ENCODE assay signal across 8 mouse cellular contexts in genomic region chr4:151411641-151412061, GRCm38 (mm10).
DNase-seq lines count a peak whose midpoint lies in the region; ATAC-seq and TF ChIP-seq lines count a peak whose summit lies in the region.

No protein-coding gene starts in this region.

- no peaks in the 10 kb centered on the region for H3K27me3 ChIP-seq in intestine, embryonic 16.5 days (replicated peaks; ENCODE audit: control insufficient read depth, insufficient read depth, low read length)
- H3K27me3 ChIP-seq in lung, postnatal 0 days (replicated peaks; ENCODE audit: insufficient read depth, low read length) = no peaks in the 10 kb centered on the region

- peak overlapping the region; percentile 30 for H3K4me2 ChIP-seq in intestine, embryonic 16.5 days (ENCODE audit: low read depth, low read length)
- H3K4me2 ChIP-seq in lung, postnatal 0 days (replicated peaks; ENCODE audit: low read depth, low read length) = no peak overlapping the region

- peaks cover 13% of the 10 kb centered on the region for H3K4me1 ChIP-seq in intestine, embryonic 16.5 days (ENCODE audit: control insufficient read depth, insufficient read depth, low read length)
- H3K4me1 ChIP-seq in lung, postnatal 0 days (ENCODE audit: insufficient read depth, low read depth, low read length) = no peaks in the 10 kb centered on the region

- peak; percentile 67 for ATAC-seq in intestine, embryonic 16.5 days
- peak; percentile 63 for ATAC-seq in lung, postnatal 0 days

- intact Hi-C loops in gastrocnemius, adult 2 months (cut with DNase I) = no loop called here

- TF ChIP-seq CTCF in gastrocnemius, adult 2 months (IDR thresholded peaks at IDR 0.05) = no peak
- TF ChIP-seq CTCF in lung, postnatal 0 days (IDR thresholded peaks at IDR 0.05) = no peak

- peak overlapping the region; percentile 33; the same call in 1 of the 2 replicates for H3K9ac ChIP-seq in intestine, embryonic 16.5 days (ENCODE audit: low read depth, low read length)
- H3K9ac ChIP-seq in lung, postnatal 0 days (replicated peaks; ENCODE audit: low read depth) = no peak overlapping the region

- 14% methylated on average over 14 of the region's 14 CpGs for WGBS in intestine, embryonic 16.5 days
- WGBS in lung, postnatal 0 days = 41% methylated on average over 14 of the region's 14 CpGs

- no peak overlapping the region for H3K27ac ChIP-seq in gastrocnemius, adult 2 months
- H3K27ac ChIP-seq in intestine, embryonic 16.5 days (ENCODE audit: low read length) = 0 out of 2 replicates have a peak overlapping the region, but pooled peaks have one; percentile 51
- H3K27ac ChIP-seq in lung, postnatal 0 days (ENCODE audit: low read length) = no peak overlapping the region

- no peaks in the 10 kb centered on the region for H3K36me3 ChIP-seq in intestine, embryonic 16.5 days (ENCODE audit: control insufficient read depth, insufficient read depth, low read length)
- H3K36me3 ChIP-seq in lung, postnatal 0 days (ENCODE audit: insufficient read depth, low read length) = no peaks in the 10 kb centered on the region

- peak; percentile 10 for DNase-seq in cerebellum, adult 11 months
- no peak for DNase-seq in cerebellum, postnatal 4 days (ENCODE audit: low spot score in 2 of 2)
- DNase-seq in R1 (ENCODE audit: low read depth, low spot score) = peak; percentile 46
- peak; percentile 56 for DNase-seq in gastrocnemius, adult 2 months
- DNase-seq in lung, postnatal 0 days (ENCODE audit: low spot score) = peak; percentile 49
- peak; percentile 94 for DNase-seq in telencephalon, adult 2 months (ENCODE audit: low read depth, low spot score)
- DNase-seq in thymus, postnatal 14 days = no peak

- H3K4me3 ChIP-seq in gastrocnemius, adult 2 months = peak overlapping the region; percentile 35
- peak overlapping the region; percentile 6; the same call in 1 of the 2 replicates for H3K4me3 ChIP-seq in intestine, embryonic 16.5 days (ENCODE audit: low read length)
- no peak overlapping the region for H3K4me3 ChIP-seq in lung, postnatal 0 days (ENCODE audit: low read depth, low read length)

- H3K9me3 ChIP-seq in intestine, embryonic 16.5 days (ENCODE audit: control insufficient read depth, low read length) = peaks cover 5% of the 10 kb centered on the region; the same call in 1 of the 2 replicates
- H3K9me3 ChIP-seq in lung, postnatal 0 days (ENCODE audit: low read length) = no peaks in the 10 kb centered on the region

- TF ChIP-seq EP300 in lung, postnatal 0 days (IDR thresholded peaks at IDR 0.05) = no peak

Comparison
In these comparisons a context has a peak if more than half of its experiments do, and no peak if none do; other contexts are left out.
1. DNase-seq: peak in cerebellum, adult 11 months (single experiment), R1 (single experiment), gastrocnemius, adult 2 months (single experiment), lung, postnatal 0 days (single experiment) and telencephalon, adult 2 months (single experiment); none in cerebellum, postnatal 4 days (0 of 2) and thymus, postnatal 14 days (single experiment).